Mouse (Mus musculus): ENCODE measurements around the gene Fuk. TPM values are rescaled to one million over a fixed set of nuclear protein-coding genes. Genes with fewer than 3 reads are reported as not detected.
"Not testable (repeated sequence)": the region's sequence is repeated elsewhere in the genome, so short reads cannot be mapped to it uniquely, and the experiment has no call there.

The Fuk gene
- polyA plus RNA-seq, 1 experiment from 2014 or later = 10.6 TPM

- peak overlapping the region; percentile 86 for H3K9ac ChIP-seq (ENCODE audit: low read length)
- H3K4me1 ChIP-seq (replicated peaks; ENCODE audit: control insufficient read depth, insufficient read depth, low read length) = peaks cover 14% of the 10 kb centered on the region
- H3K27ac ChIP-seq (ENCODE audit: low read length) = peak overlapping the region; percentile 13; the same call in 1 of the 2 replicates
- H3K36me3 ChIP-seq (ENCODE audit: control insufficient read depth, insufficient read depth, low read length) = no peaks in the 10 kb centered on the region
- peak overlapping the region; percentile 84 for H3K4me3 ChIP-seq (ENCODE audit: low read length)
- H3K4me2 ChIP-seq (ENCODE audit: low read depth, low read length) = peak overlapping the region; percentile 81
- ATAC-seq (ENCODE audit: low read depth) = no peak
- H3K9me3 ChIP-seq (ENCODE audit: control insufficient read depth, low read length) = no peaks in the 10 kb centered on the region
- 21% methylated on average over 3 of the region's 3 CpGs for WGBS
- H3K27me3 ChIP-seq (ENCODE audit: control insufficient read depth, insufficient read depth, low read depth, low read length) = no peaks in the 10 kb centered on the region
Observed at GRCm38 (mm10) chr8:110920773-110921277, 18.5 kb upstream of the Fuk start.

- ATAC-seq (ENCODE audit: low read depth) = peak; percentile 56
- H3K9me3 ChIP-seq (ENCODE audit: control insufficient read depth, low read length) = no peaks in the 10 kb centered on the region
- H3K9ac ChIP-seq (ENCODE audit: low read length) = peak overlapping the region; percentile 86
- no peaks in the 10 kb centered on the region for H3K27me3 ChIP-seq (ENCODE audit: control insufficient read depth, insufficient read depth, low read depth, low read length)
- peak overlapping the region; percentile 59 for H3K27ac ChIP-seq (ENCODE audit: low read length)
- peak overlapping the region; percentile 84 for H3K4me3 ChIP-seq (ENCODE audit: low read length)
- H3K4me1 ChIP-seq (replicated peaks; ENCODE audit: control insufficient read depth, insufficient read depth, low read length) = peaks cover 14% of the 10 kb centered on the region
- H3K36me3 ChIP-seq (ENCODE audit: control insufficient read depth, insufficient read depth, low read length) = no peaks in the 10 kb centered on the region
- 2% methylated on average over 24 of the region's 37 CpGs for WGBS
- H3K4me2 ChIP-seq (ENCODE audit: low read depth, low read length) = peak overlapping the region; percentile 81
Observed at GRCm38 (mm10) chr8:110920032-110920772, 17.9 kb upstream of the Fuk start.

- Histone ChIP-seq H3K4me3 (ENCODE audit: low read length) (peak within 1 kb of the TSS; percentile 84), H3K4me2 (ENCODE audit: low read depth, low read length) (peak within 1 kb of the TSS; percentile 81), H3K36me3 (ENCODE audit: control insufficient read depth, insufficient read depth, low read length) (no peaks in the 10 kb centered on the region), H3K9me3 (ENCODE audit: control insufficient read depth, low read length) (no peaks in the 10 kb centered on the region), H3K27me3 (ENCODE audit: control insufficient read depth, insufficient read depth, low read depth, low read length) (no peaks in the 10 kb centered on the region), H3K4me1 (replicated peaks; ENCODE audit: control insufficient read depth, insufficient read depth, low read length) (peaks cover 14% of the 10 kb centered on the region), H3K9ac (ENCODE audit: low read length) (peak within 1 kb of the TSS; percentile 86), H3K27ac (ENCODE audit: low read length) (peak within 1 kb of the TSS; percentile 59)
- ATAC-seq (ENCODE audit: low read depth) = peak; percentile 99
- WGBS = under 1% methylated on average over 26 of the region's 36 CpGs
Observed at GRCm38 (mm10) chr8:110919341-110920031, 17.2 kb upstream of the Fuk start, which contains the start of gene St3gal2. Gene St3gal2 (plus strand): TSS chr8:110919922.

GRCm38 (mm10) chr8:110918460-110918859 lies 16.2 kb upstream of the Fuk start:
- Histone ChIP-seq H3K4me2 (ENCODE audit: low read depth, low read length) (no peak overlapping the region), H3K4me3 (ENCODE audit: low read length) (no peak overlapping the region), H3K9me3 (ENCODE audit: control insufficient read depth, low read length) (no peaks in the 10 kb centered on the region), H3K36me3 (ENCODE audit: control insufficient read depth, insufficient read depth, low read length) (no peaks in the 10 kb centered on the region), H3K4me1 (replicated peaks; ENCODE audit: control insufficient read depth, insufficient read depth, low read length) (peaks cover 14% of the 10 kb centered on the region), H3K27me3 (ENCODE audit: control insufficient read depth, insufficient read depth, low read depth, low read length) (no peaks in the 10 kb centered on the region), H3K27ac (ENCODE audit: low read length) (no peak overlapping the region), H3K9ac (ENCODE audit: low read length) (no peak overlapping the region)
- no peak for ATAC-seq (ENCODE audit: low read depth)
- 59% methylated on average over 8 of the region's 8 CpGs for WGBS

GRCm38 (mm10) chr8:110918027-110918426 lies 15.7 kb upstream of the Fuk start:
- Histone ChIP-seq H3K36me3 (ENCODE audit: control insufficient read depth, insufficient read depth, low read length) (no peaks in the 10 kb centered on the region), H3K4me3 (ENCODE audit: low read length) (no peak overlapping the region), H3K4me1 (replicated peaks; ENCODE audit: control insufficient read depth, insufficient read depth, low read length) (peaks cover 14% of the 10 kb centered on the region), H3K9ac (ENCODE audit: low read length) (no peak overlapping the region), H3K9me3 (ENCODE audit: control insufficient read depth, low read length) (no peaks in the 10 kb centered on the region), H3K27me3 (ENCODE audit: control insufficient read depth, insufficient read depth, low read depth, low read length) (no peaks in the 10 kb centered on the region), H3K27ac (ENCODE audit: low read length) (no peak overlapping the region), H3K4me2 (ENCODE audit: low read depth, low read length) (no peak overlapping the region)
- no peak for ATAC-seq (ENCODE audit: low read depth)
- 78% methylated on average over 11 of the region's 11 CpGs for WGBS

GRCm38 (mm10) chr8:110917415-110917814 lies 15.1 kb upstream of the Fuk start:
- H3K4me2 ChIP-seq (ENCODE audit: low read depth, low read length) = no peak overlapping the region
- no peak for ATAC-seq (ENCODE audit: low read depth)
- H3K9me3 ChIP-seq (ENCODE audit: control insufficient read depth, low read length) = no peaks in the 10 kb centered on the region
- peaks cover 14% of the 10 kb centered on the region for H3K4me1 ChIP-seq (replicated peaks; ENCODE audit: control insufficient read depth, insufficient read depth, low read length)
- H3K36me3 ChIP-seq (ENCODE audit: control insufficient read depth, insufficient read depth, low read length) = no peaks in the 10 kb centered on the region
- no peak overlapping the region for H3K27ac ChIP-seq (ENCODE audit: low read length)
- no peak overlapping the region for H3K4me3 ChIP-seq (ENCODE audit: low read length)
- no peak overlapping the region for H3K9ac ChIP-seq (ENCODE audit: low read length)
- H3K27me3 ChIP-seq (ENCODE audit: control insufficient read depth, insufficient read depth, low read depth, low read length) = no peaks in the 10 kb centered on the region
- 54% methylated on average over 2 of the region's 2 CpGs for WGBS

- ATAC-seq (ENCODE audit: low read depth) = no peak
- Histone ChIP-seq H3K4me2 (ENCODE audit: low read depth, low read length) (no peak overlapping the region), H3K36me3 (ENCODE audit: control insufficient read depth, insufficient read depth, low read length) (no peaks in the 10 kb centered on the region), H3K9ac (ENCODE audit: low read length) (no peak overlapping the region), H3K27me3 (ENCODE audit: control insufficient read depth, insufficient read depth, low read depth, low read length) (no peaks in the 10 kb centered on the region), H3K27ac (ENCODE audit: low read length) (no peak overlapping the region), H3K4me1 (replicated peaks; ENCODE audit: control insufficient read depth, insufficient read depth, low read length) (no peaks in the 10 kb centered on the region), H3K4me3 (ENCODE audit: low read length) (no peak overlapping the region), H3K9me3 (ENCODE audit: control insufficient read depth, low read length) (no peaks in the 10 kb centered on the region)
- 74% methylated on average over 15 of the region's 15 CpGs for WGBS
Observed at GRCm38 (mm10) chr8:110911576-110912570, 9.6 kb upstream of the Fuk start.

- ATAC-seq (ENCODE audit: low read depth); H3K27me3 ChIP-seq (ENCODE audit: control insufficient read depth, insufficient read depth, low read depth, low read length); H3K27ac ChIP-seq (ENCODE audit: low read length); H3K9ac ChIP-seq (ENCODE audit: low read length); H3K4me3 ChIP-seq (ENCODE audit: low read length); H3K36me3 ChIP-seq (ENCODE audit: control insufficient read depth, insufficient read depth, low read length); H3K4me1 ChIP-seq (replicated peaks; ENCODE audit: control insufficient read depth, insufficient read depth, low read length); H3K9me3 ChIP-seq (ENCODE audit: control insufficient read depth, low read length); H3K4me2 ChIP-seq (ENCODE audit: low read depth, low read length): not testable (repeated sequence)
Observed at GRCm38 (mm10) chr8:110909850-110910249, 7.6 kb upstream of the Fuk start.

Data from lung, embryonic 16.5 days (tissue).